Mouse (Mus musculus): ENCODE data around the gene Pus7l. TPM values are rescaled to one million over a fixed set of nuclear protein-coding genes. Genes with fewer than 3 reads are reported as not detected.

The Pus7l gene
- 1 to 10 TPM; 2.6 to 3.6 (median 3.2) TPM for total RNA-seq (2022)

DNA sequence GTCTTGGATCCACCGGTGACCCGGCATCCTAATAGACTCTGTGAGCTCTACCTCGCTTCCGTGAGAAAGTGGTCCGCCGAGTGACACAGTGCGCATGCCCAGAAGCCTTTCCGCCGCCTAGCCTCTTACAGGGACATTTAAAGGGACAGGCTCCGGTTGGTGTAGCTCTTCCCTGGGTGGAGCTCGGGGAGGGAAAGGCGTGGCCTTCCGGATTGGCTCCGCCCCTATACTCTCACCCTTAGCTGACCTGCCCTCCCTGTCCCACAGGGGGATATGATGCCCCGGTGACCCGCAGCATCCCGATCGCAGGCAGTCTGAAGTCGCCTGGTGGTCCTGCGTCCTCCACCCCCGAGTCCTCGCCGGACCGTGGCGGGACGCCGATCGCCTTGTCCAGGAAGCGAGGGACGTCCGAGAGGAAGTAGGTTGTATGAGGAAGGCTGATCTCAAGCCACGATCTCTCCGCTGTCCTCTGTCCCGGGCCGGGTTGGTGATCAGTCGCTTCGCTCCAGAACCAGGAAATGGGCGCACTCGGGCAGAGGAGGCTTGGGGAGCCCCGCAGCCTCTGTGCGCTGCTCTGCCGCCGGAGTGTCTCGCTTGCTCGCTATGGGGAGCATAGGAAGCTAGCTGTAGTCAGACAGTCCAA lies at the start of gene Pus7l, which contains the start of gene Irak4:
TSS of gene Pus7l (minus strand) at position 139 of the 643 bp plus-strand sequence.
TSS of gene Irak4 (plus strand) at position 235 of the 643 bp plus-strand sequence.
- DNase-seq (ENCODE audit: low spot score in 2 of 2): peak; percentile 89 to 91

DNA sequence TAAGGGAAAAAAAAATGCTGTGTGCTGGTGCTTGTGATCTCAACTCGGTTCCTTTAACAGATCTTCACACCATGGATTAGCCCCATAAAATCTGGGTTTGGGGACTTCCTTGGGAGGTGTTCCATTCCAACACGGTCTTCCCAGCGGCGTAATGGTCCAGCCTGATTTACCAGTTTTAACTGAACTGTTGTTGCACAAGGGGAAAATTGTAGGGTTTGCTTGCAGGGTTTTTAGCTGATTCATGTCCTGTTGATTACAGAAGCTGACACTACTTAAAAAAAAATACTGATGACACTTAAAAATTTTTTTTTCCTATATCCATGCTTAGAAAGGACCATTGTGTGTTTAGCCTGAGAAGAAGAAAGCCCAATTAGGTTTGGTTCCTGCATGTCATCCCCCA lies 48.0 kb upstream of the Pus7l start:
- no peak for DNase-seq (ENCODE audit: low spot score in 2 of 2)

DNA sequence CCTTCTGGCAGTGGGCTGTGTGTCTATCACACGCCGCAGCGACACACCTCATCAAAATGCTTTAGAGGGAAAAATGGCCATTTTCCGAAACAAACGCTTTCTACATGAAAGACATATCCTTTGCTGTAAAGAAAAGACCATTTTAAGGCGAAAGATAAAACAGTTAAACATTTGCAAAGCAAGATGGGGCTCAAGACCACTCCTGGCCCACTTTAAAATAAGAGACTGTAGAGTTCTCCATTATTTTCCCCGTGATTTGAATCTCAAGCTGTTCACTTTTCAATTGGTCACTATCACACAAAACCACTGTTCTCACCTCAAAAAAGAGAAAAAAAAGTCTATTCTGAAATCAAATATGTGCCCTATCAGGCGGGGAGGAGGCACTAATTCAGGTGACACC lies 46.7 kb upstream of the Pus7l start:
- no peak for DNase-seq (ENCODE audit: low spot score in 2 of 2)

DNA sequence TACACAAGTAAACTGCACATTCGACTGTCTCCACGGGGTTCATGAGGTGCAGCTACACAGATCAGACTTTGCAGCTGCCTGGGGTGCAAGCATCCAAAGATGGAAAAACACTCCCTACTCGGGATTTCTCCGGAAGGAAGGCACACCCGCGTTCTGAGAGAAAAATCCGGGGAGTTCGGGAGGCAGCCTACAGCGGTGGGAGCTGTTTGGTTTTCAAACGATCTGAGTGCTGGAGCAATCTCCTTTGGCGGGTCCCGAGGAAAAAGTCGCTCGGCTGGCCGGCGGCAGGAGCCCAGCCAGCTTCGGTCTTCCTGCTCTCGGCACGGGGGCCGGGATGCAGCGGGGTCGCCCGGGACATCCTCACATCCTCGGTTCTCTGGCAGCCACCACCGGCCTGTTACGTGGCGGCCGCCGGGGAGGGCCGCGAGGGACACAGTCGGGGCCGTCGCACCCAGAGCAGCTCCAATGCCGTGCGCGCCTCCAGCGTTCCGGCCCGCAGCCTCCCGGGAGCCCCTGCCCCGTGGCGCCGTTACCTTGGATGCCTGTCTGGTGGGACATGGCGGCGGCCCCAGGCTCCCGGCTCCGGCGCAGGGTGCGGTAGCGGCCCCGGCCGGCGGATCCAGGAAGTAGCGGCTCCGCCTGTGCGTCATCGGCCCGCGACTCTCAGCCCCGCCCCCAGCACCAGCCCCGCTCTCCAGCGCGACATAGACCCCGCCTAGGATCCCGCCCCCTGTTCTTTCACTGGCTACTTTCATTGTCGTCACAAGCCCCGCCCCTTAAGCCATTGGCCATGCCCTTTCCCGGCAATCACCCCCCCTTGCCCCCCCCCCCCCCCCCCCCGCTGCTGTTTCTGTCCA lies 46.1 kb upstream of the Pus7l start, which contains the start of gene Twf1:
TSS of gene Twf1 (minus strand) at position 671 of the 857 bp plus-strand sequence.
- DNase-seq (ENCODE audit: low spot score in 2 of 2): peak; percentile 95 to 97

DNA sequence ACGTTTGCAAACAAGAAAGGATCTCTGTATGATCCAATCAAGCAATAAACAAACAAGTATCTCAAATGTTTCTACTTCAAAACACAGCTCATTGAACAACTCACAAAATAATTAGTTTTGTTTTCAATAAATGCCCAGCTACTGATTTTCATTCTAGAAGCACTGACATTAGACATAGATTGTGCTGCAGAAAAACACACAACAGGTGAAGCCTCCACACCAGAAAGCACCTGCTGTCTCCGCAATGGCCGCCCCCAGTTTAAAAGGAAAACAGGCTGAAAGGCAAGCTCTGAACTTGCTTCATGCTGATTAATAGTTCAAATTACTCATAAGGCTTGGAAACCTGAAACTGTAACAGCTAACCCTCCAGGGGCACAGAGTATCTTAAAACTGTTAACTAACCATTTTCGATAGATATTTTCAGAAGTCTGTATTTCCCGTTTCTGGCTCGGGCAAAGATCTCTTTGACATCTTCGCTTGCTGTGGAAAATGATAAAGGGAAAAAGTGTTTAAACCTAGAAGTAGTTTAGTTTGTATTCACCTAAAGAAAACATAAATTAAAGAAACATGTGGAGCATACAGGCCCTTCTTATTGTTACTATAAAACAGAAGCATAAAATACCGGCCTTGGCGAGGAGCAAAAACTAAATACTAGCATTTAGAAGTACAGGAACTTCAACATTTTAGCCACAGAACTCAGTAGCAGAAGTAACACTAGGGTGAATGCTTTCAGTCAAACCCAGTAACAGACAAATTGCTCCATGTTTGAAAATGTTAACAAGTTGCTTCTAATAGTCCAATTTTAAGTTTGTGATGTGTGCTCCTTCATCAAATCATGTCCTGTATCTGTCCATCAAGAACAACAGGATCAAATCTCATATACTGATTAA lies 44.7 kb upstream of the Pus7l start:
- no peak for DNase-seq (ENCODE audit: low spot score in 2 of 2)

DNA sequence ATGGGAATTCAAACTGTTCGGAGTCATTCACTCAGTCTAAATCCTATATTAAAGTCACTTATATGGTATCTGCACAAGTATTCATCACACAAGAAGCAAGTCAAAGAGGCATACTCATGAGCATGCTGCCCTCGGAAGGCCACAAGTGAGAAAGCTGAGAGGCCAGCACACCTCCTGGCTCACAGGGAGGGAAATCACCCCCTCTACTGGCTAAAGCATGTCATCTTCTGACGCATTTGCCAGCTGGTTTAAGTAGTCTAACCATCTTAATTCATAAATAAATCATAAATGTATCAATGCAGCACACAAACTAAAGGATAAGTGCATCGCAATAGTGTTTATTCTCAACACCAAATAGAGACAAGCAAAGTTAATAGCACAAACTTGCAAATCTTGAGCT lies 41.4 kb upstream of the Pus7l start:
- no peak for DNase-seq (ENCODE audit: low spot score in 2 of 2)

DNA sequence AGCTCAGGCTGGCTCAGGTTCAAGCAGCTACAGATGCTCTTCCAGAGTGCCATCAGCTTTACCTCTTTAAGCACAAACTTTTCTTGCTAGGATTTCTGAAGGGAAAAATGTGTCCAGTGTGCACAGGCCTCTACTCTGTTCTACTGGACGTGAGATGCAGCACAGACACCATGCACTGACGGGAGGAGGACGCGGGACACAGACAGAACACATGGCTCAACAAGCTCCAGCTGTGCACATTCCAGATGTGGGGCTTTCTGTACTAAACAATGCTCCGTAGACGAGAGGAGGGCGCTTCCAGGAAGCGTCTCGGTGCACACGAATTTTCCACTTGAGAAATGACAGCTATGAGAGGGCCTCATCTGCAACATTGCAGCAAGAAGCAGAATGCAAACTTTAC lies 39.8 kb upstream of the Pus7l start:
- DNase-seq (ENCODE audit: low spot score in 2 of 2): no peak

DNA sequence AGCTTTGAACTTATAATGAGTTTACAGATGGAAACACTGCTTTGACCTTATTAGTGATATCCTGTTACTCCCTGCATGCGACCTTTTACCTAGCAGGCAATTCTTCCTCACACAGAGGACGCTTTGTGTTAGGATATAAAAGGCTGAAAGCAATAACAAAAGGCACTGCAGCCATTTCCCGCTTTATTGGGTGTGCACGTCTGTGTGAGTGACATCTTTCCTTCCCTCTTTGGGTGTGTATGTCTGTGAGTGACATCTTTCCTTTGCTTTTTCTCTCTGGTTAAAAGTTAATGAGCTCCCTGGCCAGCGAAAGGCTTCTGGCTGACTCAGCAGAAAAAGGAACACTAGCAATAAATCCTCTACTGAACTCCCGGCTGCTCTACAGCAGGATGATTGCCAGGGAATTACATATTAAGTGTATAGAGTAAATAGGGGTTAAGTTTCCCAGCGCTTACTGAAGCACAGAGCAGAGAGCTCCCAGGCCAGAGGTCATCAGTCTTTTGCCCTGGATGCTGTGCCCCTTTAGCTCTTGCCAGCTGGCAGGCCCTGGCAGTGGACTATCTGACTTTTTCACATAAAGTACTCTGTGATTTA lies 38.8 kb upstream of the Pus7l start:
- DNase-seq (ENCODE audit: low spot score in 2 of 2): no peak

DNA sequence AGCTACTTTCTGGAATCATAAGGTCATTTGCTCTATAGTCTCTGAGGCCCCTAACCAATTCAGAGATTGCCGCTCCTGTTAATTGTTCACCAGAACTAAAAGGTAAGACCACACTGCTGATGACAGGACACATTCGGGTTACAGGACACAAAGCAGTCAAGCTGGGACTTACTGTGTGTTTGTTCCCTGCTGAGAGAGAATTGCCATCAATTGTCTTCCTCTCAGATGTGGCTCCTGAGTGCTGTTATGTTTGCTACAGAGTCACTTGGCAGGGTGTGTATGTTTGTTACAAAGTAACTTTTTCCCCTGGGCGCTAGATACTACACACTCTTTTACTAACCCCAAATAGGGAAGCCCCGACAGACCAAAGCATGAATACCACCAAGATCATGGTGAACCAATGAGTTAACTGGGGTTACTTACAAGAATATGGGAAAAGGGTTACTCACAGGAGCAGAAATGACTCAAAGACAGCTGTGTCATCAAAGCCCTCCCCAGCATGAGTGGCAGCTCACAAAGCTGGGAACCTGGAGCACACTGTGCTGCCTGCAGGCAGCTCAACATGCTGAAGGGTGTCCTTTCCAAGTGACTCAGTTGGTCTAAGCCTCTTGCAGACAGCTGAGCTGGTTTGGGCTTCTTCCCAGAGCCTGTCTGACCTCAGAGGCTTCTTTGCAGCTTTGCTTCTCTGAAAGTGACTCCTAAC lies 31.4 kb upstream of the Pus7l start:
- DNase-seq (ENCODE audit: low spot score in 2 of 2): no peak

DNA sequence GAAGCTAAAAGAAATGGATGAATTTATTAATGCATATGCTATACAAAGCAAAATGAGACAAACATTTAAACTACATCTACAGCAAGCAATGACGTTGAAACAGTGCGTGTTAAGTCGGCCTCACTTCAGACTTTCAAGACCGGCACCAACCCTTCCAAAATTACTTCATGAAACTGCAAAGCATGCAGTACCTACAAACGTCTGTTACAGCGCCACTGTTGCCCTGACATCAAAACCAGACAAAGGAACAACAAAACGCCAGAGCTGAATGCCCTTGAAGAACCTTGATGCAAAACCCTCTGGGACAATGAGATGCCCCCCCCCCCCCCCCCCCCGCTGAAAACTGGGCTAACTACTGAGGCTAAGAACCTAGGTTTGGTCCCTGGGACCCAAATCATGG lies 29.4 kb upstream of the Pus7l start:
- DNase-seq (ENCODE audit: low spot score in 2 of 2): no peak

DNA sequence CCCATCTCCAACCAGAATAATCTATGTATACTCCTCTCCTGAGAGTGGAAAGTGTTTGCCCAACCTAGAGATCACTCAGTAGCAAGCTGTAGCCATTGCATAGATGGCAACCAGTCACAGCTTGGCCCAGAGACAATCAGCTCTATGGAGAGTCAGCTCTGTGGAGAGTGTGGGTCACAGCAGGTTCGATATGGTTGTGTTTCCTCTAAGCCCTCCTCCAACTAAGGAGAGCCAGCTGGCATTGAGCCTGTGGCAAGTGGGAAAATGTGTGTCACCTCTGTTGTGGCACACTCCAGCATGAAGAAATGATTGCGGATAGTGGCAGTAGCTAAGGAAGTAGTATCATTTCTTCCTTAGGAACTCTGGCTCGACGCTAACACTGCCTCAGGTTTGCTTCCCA lies 28.2 kb upstream of the Pus7l start:
- DNase-seq (ENCODE audit: low spot score in 2 of 2): no peak

DNA sequence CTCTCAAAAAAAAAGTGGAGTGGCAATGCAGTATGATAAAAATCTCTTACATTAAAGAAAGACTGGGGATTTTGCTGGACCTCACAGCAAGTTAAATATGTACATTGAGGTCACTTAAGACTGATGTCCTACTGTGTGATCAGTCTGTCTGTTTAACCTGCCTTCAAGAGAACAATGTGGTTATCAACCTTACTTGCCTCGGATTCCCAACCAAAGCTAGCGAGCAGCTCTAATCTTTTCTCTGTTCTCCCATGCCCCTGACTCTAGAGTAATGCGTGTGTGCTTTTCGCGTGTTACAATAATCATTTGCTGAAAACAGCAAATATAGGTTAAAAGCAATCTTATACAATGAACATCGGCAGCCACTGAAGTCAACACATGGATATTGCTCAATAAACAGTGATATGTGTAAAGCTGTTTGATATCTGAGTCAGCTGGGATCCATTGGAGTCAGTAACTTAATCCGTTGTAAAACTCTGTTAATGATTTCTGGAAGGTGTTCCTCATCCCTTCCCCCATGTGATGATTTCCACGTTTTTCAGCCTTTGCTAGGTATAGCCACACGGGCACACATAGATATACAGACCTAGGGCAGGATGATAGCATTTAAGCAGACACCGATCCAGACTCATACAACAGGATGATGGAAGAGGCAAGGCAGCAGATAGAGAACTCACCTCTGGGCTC lies 25.3 kb upstream of the Pus7l start:
- DNase-seq (ENCODE audit: low spot score in 2 of 2): no peak

DNA sequence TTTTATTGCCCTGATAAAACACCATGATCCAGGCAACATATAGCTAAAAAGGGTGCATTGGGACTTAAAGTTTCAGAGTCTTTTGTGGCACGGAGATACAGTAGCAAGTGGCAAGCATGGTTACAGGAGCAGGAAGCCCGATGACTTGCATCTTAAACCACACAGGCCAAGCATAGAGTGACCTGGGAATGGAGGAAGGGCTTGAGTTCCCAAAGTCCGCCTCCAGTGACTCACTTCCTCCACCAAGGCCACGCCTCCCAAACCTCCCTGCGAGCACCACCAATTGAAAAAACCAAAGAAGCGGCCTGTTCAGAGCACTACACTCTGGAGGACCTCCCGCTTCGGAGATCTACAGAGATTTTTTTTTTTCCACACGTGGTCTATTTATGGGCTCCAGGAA lies 22.5 kb upstream of the Pus7l start:
- no peak for DNase-seq (ENCODE audit: low spot score in 2 of 2)

DNA sequence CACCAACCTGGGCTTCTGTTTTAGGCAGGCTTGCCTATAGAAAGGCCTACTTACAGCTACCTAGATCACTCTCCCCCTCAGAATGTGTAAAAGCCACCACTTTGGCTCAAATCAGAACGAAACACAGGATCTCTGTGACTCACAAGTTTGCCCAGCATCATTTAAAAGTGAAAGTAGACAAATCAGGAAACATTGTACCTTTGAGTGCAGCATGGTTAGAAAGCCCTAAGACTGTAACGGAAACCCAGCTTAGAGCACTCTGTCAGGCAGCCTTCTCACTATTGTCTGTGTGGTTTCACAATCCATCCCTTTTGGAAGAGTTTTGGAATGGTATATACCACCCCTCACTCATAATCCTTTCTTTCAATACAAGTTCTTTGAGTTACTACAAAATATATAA lies 21.6 kb upstream of the Pus7l start:
- DNase-seq (ENCODE audit: low spot score in 2 of 2): no peak

DNA sequence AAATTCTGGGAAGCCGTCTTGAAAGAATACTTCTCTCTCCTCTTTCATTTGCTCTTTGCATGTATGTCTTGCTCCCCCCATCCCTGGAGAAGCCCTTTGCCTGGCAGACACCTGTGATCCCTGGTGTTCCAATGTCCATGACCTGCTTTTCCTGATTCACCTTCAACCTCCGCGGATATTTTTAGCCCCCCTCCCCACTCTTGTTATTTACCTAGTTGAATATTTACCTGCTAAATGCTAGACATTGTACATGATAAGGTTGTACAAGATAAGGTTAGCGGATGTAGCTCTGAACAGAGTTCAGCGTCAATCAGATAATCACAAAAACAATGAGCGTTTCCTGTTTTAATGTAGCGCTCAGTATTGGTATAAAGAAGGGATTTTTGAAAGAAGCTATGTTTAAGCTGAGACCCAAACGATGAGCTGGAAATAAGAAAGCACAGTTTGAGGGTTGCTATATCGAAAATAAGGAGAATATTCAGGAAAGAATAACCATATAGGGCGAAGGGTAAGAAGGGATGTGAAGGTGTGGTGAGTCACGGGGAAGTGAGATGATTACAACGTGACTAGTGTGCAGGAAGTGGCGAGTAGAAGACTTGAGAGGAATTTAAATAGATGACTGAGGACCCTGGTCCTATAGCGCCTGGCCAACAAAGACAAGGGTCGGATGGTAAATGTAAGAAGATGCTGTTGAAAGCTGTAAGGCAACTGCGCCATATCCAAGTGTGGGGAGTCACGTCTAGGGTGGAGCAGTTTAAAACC lies 15.7 kb upstream of the Pus7l start:
- DNase-seq (ENCODE audit: low spot score in 2 of 2): no peak

DNA sequence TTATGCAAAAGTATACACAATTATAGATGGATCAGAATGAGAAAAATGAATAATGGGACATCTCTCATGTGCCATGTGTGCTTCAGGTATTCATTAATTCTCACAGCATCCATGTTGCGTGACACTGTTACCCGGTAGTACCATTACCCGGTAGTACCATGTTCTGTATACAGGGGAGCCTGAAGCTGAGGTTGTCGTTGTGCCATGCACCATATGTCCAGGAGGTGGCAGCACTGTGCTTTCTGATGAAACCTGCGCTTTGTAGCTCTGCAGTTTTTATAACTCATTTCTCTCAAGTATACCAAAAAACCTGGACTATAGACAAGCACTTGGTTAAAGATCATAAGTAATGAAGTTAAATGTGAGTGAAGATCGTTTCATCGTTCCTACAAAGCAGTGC lies 14.1 kb upstream of the Pus7l start:
- DNase-seq (ENCODE audit: low spot score in 2 of 2): peak; percentile 59 to 92

DNA sequence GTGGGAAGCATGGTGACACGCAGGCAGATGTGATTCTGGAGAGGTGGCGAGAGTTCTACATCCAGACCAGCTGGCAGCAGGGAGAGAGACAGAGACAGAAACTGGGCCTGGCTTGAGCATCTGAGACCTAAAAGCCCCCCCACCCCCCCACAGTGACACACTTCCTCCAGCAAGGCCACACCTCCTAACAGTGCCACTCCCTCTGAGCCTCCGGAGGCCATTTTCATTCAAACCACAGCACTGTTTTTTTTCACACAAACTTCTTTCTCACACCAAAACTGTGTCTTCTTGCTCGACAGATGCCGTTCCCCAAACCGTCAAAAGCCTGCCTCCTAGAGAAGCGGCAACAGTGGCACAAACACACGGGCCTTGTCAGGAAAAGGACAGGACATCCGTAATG lies 10.2 kb upstream of the Pus7l start:
- no peak for DNase-seq (ENCODE audit: low spot score in 2 of 2)

DNA sequence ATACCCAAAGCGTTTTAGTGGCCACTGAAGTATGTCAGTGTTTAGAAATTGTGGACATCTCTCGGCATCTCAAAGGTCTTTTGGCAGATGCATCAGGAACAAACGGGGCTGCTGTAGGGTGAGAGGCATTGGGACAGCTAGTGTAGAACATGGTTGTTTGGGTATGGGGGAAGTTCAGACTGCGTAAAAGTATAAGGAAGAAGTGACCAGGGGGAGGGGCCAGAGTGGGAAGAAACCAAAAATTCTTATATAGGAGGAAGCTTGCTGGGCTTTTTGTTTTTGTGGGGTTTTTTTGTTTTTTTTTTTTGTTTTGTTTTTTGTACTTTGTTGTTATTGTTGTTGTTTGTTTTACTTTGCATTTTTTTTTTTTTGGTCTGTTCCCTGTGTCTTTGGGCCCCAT lies 1.5 kb upstream of the Pus7l start:
- no peak for DNase-seq (ENCODE audit: low spot score in 2 of 2)

DNA sequence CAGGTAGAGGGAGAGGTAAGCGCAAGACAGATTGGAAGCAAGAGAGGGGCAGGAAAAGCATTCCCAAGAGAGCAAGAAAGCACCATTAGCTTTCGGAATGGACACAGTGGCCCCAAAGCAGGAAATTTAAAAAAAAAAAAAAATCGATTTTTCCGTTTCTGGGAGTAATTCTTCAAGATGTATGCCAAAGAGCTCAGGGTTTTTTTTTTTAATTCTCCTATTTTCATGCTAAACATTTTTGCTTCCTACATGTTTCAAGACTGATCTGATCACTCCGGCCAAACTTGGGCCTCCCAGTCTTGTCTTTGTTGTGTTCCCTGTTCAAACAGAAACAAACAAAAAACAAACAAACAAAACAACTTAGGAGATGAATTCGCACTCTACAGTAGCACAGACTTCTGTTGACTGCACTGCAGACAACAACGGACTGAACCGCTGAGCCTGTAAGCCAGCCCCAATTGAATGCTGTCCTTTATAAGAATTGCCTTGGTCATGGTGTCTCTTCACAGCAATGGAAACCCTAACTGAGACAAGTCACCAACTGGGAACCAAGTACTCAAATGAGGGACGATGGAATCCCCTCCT lies 797 bp upstream of the Pus7l start:
- no peak for DNase-seq (ENCODE audit: low spot score in 2 of 2)

Measured in layer of hippocampus, adult 8-10 months (tissue).